Mouse (Mus musculus) spleen, adult 2 months (tissue): ENCODE data around the gene Dnah2. TPM values are rescaled to one million over a fixed set of nuclear protein-coding genes. Genes with fewer than 3 reads are reported as not detected.

ENCODE experiments used
- DNase-seq, 2 experiments: peaks; one replicate each; pipeline versions ENCODE4 v3.0.0 to v3.0.0-alpha.2; 2012 to 2021; ENCODE audit warnings: low spot score in 2 of 2, low read depth in 1 of 2
- H3K27ac ChIP-seq: fragments of 200-500 bp; 2 replicates; pipeline ENCODE4 v1.5.1; 2012; ENCODE audit warnings: low read length, inconsistent platforms; ENCODE audit not compliant: insufficient read depth
- H3K27me3 ChIP-seq: fragments of 200-500 bp; 2 replicates; pipeline ENCODE4 v1.6.1; 2012; ENCODE audit warnings: mild to moderate bottlenecking, moderate library complexity, low read length, inconsistent platforms; ENCODE audit not compliant: control insufficient read depth, insufficient read depth
- H3K36me3 ChIP-seq: fragments of 200-500 bp; 2 replicates; pipeline ENCODE4 v1.6.1; 2012; ENCODE audit warnings: mild to moderate bottlenecking, low read length, inconsistent platforms; ENCODE audit not compliant: control insufficient read depth, insufficient read depth
- H3K4me1 ChIP-seq: fragments of 200-500 bp; 2 replicates; pipeline ENCODE4 v1.6.1; 2011; ENCODE audit warnings: inconsistent platforms; ENCODE audit not compliant: control insufficient read depth, insufficient read depth, insufficient read length
- H3K4me3 ChIP-seq: fragments of 200-500 bp; 2 replicates; pipeline ENCODE4 v1.5.1; 2011; ENCODE audit warnings: mild to moderate bottlenecking, inconsistent platforms; ENCODE audit not compliant: insufficient read depth, insufficient read length; ENCODE audit errors: extremely low read depth
- CTCF ChIP-seq: fragments of 200-500 bp; IDR thresholded peaks from 2 replicates; pipeline ENCODE4 v1.5.1; 2011; ENCODE audit warnings: mild to moderate bottlenecking, inconsistent platforms; ENCODE audit not compliant: insufficient read depth, insufficient read length, insufficient replicate concordance; ENCODE audit errors: extremely low read depth
- POLR2A ChIP-seq: fragments of 200-500 bp; IDR thresholded peaks from 2 replicates; pipeline ENCODE4 v1.6.1; 2011; ENCODE audit warnings: low read depth, low read length, inconsistent platforms
- WGBS: fragments of 180-500 bp; shearing (Covaris S2); methylation state at CpG from one replicate; pipeline ENCODE4 v1.1.7; 2018; 5-methylcytosine and 5-hydroxymethylcytosine counted together
- polyA plus RNA-seq: library from polyadenylated mRNA; depleted of rRNA; stranded (reverse); fragments of >200 nt; gene quantifications from 2 replicates; pipeline ENCODE4 v1.2.3, GENCODE M21; 2012

The Dnah2 gene
- polyA plus RNA-seq, 1 experiment: 0.29 TPM

GRCm38 (mm10) chr11:69469301-69469700 lies 79.6 kb downstream of the Dnah2 start:
- Histone ChIP-seq H3K36me3 (no peaks in the 10 kb centered on the region), H3K4me3 (no peak overlapping the region), H3K27me3 (no peaks in the 10 kb centered on the region), H3K4me1 (no peaks in the 10 kb centered on the region), H3K27ac (no peak overlapping the region)
- DNase-seq: no peak
- 82% methylated on average over 9 of the region's 9 CpGs for WGBS
- TF ChIP-seq CTCF (no peak), POLR2A (no peak)

GRCm38 (mm10) chr11:69463996-69464395 lies 84.9 kb downstream of the Dnah2 start:
- Histone ChIP-seq H3K27ac (no peak overlapping the region), H3K27me3 (no peaks in the 10 kb centered on the region), H3K4me3 (no peak overlapping the region), H3K4me1 (no peaks in the 10 kb centered on the region), H3K36me3 (no peaks in the 10 kb centered on the region)
- TF ChIP-seq POLR2A (no peak), CTCF (no peak)
- 95% methylated on average over 7 of the region's 7 CpGs for WGBS
- no peak for DNase-seq

GRCm38 (mm10) chr11:69461568-69461967 lies 87.3 kb downstream of the Dnah2 start:
- TF ChIP-seq CTCF (no peak), POLR2A (no peak)
- 78% methylated on average over 5 of the region's 5 CpGs for WGBS
- no peaks in the 10 kb centered on the region for H3K27me3 ChIP-seq

GRCm38 (mm10) chr11:69459883-69460282 lies 89.0 kb downstream of the Dnah2 start:
- no peaks in the 10 kb centered on the region for H3K27me3 ChIP-seq
- H3K27ac ChIP-seq: no peak overlapping the region
- no peak overlapping the region for H3K4me3 ChIP-seq
- 73% methylated on average over 4 of the region's 4 CpGs for WGBS
- no peaks in the 10 kb centered on the region for H3K36me3 ChIP-seq
- TF ChIP-seq POLR2A: no peak
- no peak for TF ChIP-seq CTCF
- no peak for DNase-seq
- no peaks in the 10 kb centered on the region for H3K4me1 ChIP-seq

More at GRCm38 (mm10) chr11:69461568-69461967, 87.3 kb downstream of the Dnah2 start:
- no peak overlapping the region for H3K27ac ChIP-seq
- no peaks in the 10 kb centered on the region for H3K4me1 ChIP-seq
- H3K36me3 ChIP-seq: no peaks in the 10 kb centered on the region
- DNase-seq: no peak
- no peak overlapping the region for H3K4me3 ChIP-seq

- Histone ChIP-seq H3K36me3 (no peaks in the 10 kb centered on the region), H3K4me1 (no peaks in the 10 kb centered on the region), H3K27ac (no peak overlapping the region), H3K27me3 (no peaks in the 10 kb centered on the region), H3K4me3 (no peak overlapping the region)
- DNase-seq: no peak
- 85% methylated on average over 6 of the region's 6 CpGs for WGBS
- TF ChIP-seq CTCF (no peak), POLR2A (no peak)
These were observed 91.8 kb downstream of the Dnah2 start for GRCm38 (mm10) chr11:69457006-69457579.

- Histone ChIP-seq H3K36me3 (no peaks in the 10 kb centered on the region), H3K27me3 (no peaks in the 10 kb centered on the region), H3K27ac (no peak overlapping the region; the same call in 1 of the 2 replicates), H3K4me1 (no peaks in the 10 kb centered on the region), H3K4me3 (no peak overlapping the region)
- DNase-seq: no peak
- WGBS: 64% methylated on average over 23 of the region's 23 CpGs
- TF ChIP-seq POLR2A: no peak
- no peak for TF ChIP-seq CTCF
These were observed 96.6 kb downstream of the Dnah2 start for GRCm38 (mm10) chr11:69452114-69452867.

GRCm38 (mm10) chr11:69447299-69447698 lies 101.6 kb downstream of the Dnah2 start:
- 92% methylated on average over 7 of the region's 7 CpGs for WGBS
- no peak for DNase-seq
- no peak overlapping the region for H3K4me3 ChIP-seq
- no peaks in the 10 kb centered on the region for H3K27me3 ChIP-seq
- H3K27ac ChIP-seq: no peak overlapping the region
- no peaks in the 10 kb centered on the region for H3K36me3 ChIP-seq
- TF ChIP-seq CTCF: no peak
- TF ChIP-seq POLR2A: no peak
- H3K4me1 ChIP-seq: no peaks in the 10 kb centered on the region
